Mouse (Mus musculus) bone marrow macrophage, adult 2 months (primary cell): Measurements from ENCODE around the gene 1700016C15Rik.

Experiments used
- CTCF ChIP-seq: IDR thresholded peaks from 2 replicates; pipeline ENCODE4 v1.5.1; 2012; ENCODE audit warnings: low read depth, mild to moderate bottlenecking, low read length, moderate library complexity
- POLR2A ChIP-seq: IDR thresholded peaks from 2 replicates; pipeline ENCODE4 v1.6.1; 2012; ENCODE audit warnings: mild to moderate bottlenecking, low read depth, low read length, borderline replicate concordance

DNA sequence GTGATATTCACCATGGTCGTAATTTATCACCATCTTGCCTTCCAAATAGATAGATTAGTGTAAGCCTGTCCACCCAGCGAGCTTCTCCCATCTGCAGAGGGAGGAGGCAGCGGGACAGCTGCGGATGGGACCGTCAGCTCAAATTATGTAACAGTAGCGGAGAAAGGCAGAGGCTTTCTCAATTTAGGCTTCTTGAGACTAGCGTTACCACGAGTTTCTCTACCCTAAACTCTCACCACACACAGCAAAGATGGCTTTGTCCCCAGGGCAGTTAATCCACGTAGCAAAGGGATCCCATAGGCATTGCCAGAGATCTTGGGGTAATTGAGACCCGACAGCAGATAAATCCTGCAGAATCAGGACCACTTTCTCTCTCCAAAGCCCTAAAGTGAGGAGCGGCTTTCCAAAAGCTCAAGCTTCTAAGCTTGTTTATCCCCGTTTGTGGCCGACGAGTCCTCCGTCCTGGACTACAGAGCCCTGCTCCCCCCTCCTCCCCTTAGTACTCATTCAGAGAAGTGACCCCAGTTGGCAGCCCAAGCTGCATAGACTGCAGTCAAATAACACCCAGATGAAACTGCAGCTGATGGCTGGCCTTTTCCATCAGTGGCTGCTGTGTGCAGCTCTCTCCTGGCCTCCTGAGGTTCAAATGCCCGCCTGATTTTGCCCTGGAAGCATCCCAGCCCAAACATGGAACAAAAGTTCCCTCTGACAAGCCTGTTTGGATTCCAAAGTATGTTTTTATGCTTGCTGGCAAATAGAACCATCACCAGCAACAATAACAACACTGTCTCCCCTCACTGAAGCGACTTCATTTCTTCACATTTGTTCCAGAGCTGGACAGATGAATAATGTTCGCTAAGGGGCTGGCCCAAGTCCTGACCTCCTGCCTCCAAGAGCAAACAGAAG, 45.4 kb upstream of the 1700016C15Rik start:
- TF ChIP-seq CTCF (no peak), POLR2A (no peak)
